Mouse (Mus musculus) spleen, adult 2 months (tissue): ENCODE measurements around the gene Fgfr2. TPM values are rescaled to one million over a fixed set of nuclear protein-coding genes. Genes with fewer than 3 reads are reported as not detected.

ENCODE experiments used
- DNase-seq, 2 experiments: peaks; one replicate each; pipeline versions ENCODE4 v3.0.0 to v3.0.0-alpha.2; 2012 to 2021; ENCODE audit warnings: low spot score in 2 of 2, low read depth in 1 of 2
- H3K27ac ChIP-seq: fragments of 200-500 bp; 2 replicates; pipeline ENCODE4 v1.5.1; 2012; ENCODE audit warnings: low read length, inconsistent platforms; ENCODE audit not compliant: insufficient read depth
- H3K27me3 ChIP-seq: fragments of 200-500 bp; 2 replicates; pipeline ENCODE4 v1.6.1; 2012; ENCODE audit warnings: mild to moderate bottlenecking, moderate library complexity, low read length, inconsistent platforms; ENCODE audit not compliant: control insufficient read depth, insufficient read depth
- H3K36me3 ChIP-seq: fragments of 200-500 bp; 2 replicates; pipeline ENCODE4 v1.6.1; 2012; ENCODE audit warnings: mild to moderate bottlenecking, low read length, inconsistent platforms; ENCODE audit not compliant: control insufficient read depth, insufficient read depth
- H3K4me1 ChIP-seq: fragments of 200-500 bp; 2 replicates; pipeline ENCODE4 v1.6.1; 2011; ENCODE audit warnings: inconsistent platforms; ENCODE audit not compliant: control insufficient read depth, insufficient read depth, insufficient read length
- H3K4me3 ChIP-seq: fragments of 200-500 bp; 2 replicates; pipeline ENCODE4 v1.5.1; 2011; ENCODE audit warnings: mild to moderate bottlenecking, inconsistent platforms; ENCODE audit not compliant: insufficient read depth, insufficient read length; ENCODE audit errors: extremely low read depth
- CTCF ChIP-seq: fragments of 200-500 bp; IDR thresholded peaks from 2 replicates; pipeline ENCODE4 v1.5.1; 2011; ENCODE audit warnings: mild to moderate bottlenecking, inconsistent platforms; ENCODE audit not compliant: insufficient read depth, insufficient read length, insufficient replicate concordance; ENCODE audit errors: extremely low read depth
- POLR2A ChIP-seq: fragments of 200-500 bp; IDR thresholded peaks from 2 replicates; pipeline ENCODE4 v1.6.1; 2011; ENCODE audit warnings: low read depth, low read length, inconsistent platforms
- WGBS: fragments of 180-500 bp; shearing (Covaris S2); methylation state at CpG from one replicate; pipeline ENCODE4 v1.1.7; 2018; 5-methylcytosine and 5-hydroxymethylcytosine counted together
- polyA plus RNA-seq: library from polyadenylated mRNA; depleted of rRNA; stranded (reverse); fragments of >200 nt; gene quantifications from 2 replicates; pipeline ENCODE4 v1.2.3, GENCODE M21; 2012

Gene Fgfr2
- polyA plus RNA-seq, 1 experiment: 1.6 TPM

GRCm38 (mm10) chr7:132884031-132884430 is 239.1 kb downstream of the Fgfr2 start:
- no peaks in the 10 kb centered on the region for H3K27me3 ChIP-seq
- 94% methylated on average over 7 of the region's 7 CpGs for WGBS
- H3K4me1 ChIP-seq: no peaks in the 10 kb centered on the region
- peaks cover 27% of the 10 kb centered on the region for H3K36me3 ChIP-seq
- TF ChIP-seq CTCF (no peak), POLR2A (no peak)
- no peak overlapping the region for H3K27ac ChIP-seq
- no peak overlapping the region for H3K4me3 ChIP-seq
- DNase-seq: no peak

- H3K27ac ChIP-seq: no peak overlapping the region
- H3K36me3 ChIP-seq: peaks cover 33% of the 10 kb centered on the region
- 79% methylated on average over 2 of the region's 2 CpGs for WGBS
- TF ChIP-seq POLR2A: no peak
- no peak for TF ChIP-seq CTCF
- H3K4me1 ChIP-seq: no peaks in the 10 kb centered on the region
- H3K27me3 ChIP-seq: no peaks in the 10 kb centered on the region
- DNase-seq: peak in 1 of 2 experiments; percentile 12
- no peak overlapping the region for H3K4me3 ChIP-seq
Observed at GRCm38 (mm10) chr7:132882343-132882742, 240.8 kb downstream of the Fgfr2 start.

GRCm38 (mm10) chr7:132880276-132880675 is 242.9 kb downstream of the Fgfr2 start:
- no peak overlapping the region for H3K4me3 ChIP-seq
- peaks cover 43% of the 10 kb centered on the region for H3K36me3 ChIP-seq
- no peak overlapping the region for H3K27ac ChIP-seq
- 76% methylated on average over 1 of the region's 1 CpGs for WGBS
- H3K4me1 ChIP-seq: no peaks in the 10 kb centered on the region
- no peak for DNase-seq
- H3K27me3 ChIP-seq: no peaks in the 10 kb centered on the region
- TF ChIP-seq POLR2A: no peak

- Histone ChIP-seq H3K36me3 (peaks cover 35% of the 10 kb centered on the region), H3K27me3 (no peaks in the 10 kb centered on the region), H3K4me3 (no peak overlapping the region), H3K4me1 (no peaks in the 10 kb centered on the region), H3K27ac (no peak overlapping the region)
- no peak for TF ChIP-seq CTCF
- DNase-seq: no peak
- WGBS: 88% methylated on average over 2 of the region's 2 CpGs
Observed at GRCm38 (mm10) chr7:132875391-132876086, 247.6 kb downstream of the Fgfr2 start.

GRCm38 (mm10) chr7:132873043-132873442 is 250.1 kb downstream of the Fgfr2 start:
- TF ChIP-seq CTCF (no peak), POLR2A (no peak)
- H3K4me1 ChIP-seq: no peaks in the 10 kb centered on the region
- 70% methylated on average over 2 of the region's 2 CpGs for WGBS
- H3K4me3 ChIP-seq: no peak overlapping the region
- H3K36me3 ChIP-seq: peaks cover 35% of the 10 kb centered on the region
- no peak for DNase-seq
- H3K27ac ChIP-seq: no peak overlapping the region
- H3K27me3 ChIP-seq: no peaks in the 10 kb centered on the region

- H3K4me3 ChIP-seq: no peak overlapping the region
- DNase-seq: no peak
- TF ChIP-seq POLR2A (no peak), CTCF (no peak)
- no peaks in the 10 kb centered on the region for H3K4me1 ChIP-seq
- peaks cover 24% of the 10 kb centered on the region for H3K36me3 ChIP-seq
- H3K27ac ChIP-seq: no peak overlapping the region
- no peaks in the 10 kb centered on the region for H3K27me3 ChIP-seq
- 54% methylated on average over 9 of the region's 9 CpGs for WGBS
Observed at GRCm38 (mm10) chr7:132866316-132866715, 256.8 kb downstream of the Fgfr2 start.
